Mouse (Mus musculus): ENCODE measurements around the gene Nprl3. TPM values are rescaled to one million over a fixed set of nuclear protein-coding genes. Genes with fewer than 3 reads are reported as not detected.
"Not testable (repeated sequence)": the region's sequence is repeated elsewhere in the genome, so short reads cannot be mapped to it uniquely, and the experiment has no call there.

The Nprl3 gene
- 47.9 and 48.2 TPM in 2 replicates for polyA plus RNA-seq (2016; fragmentation: Nextera tagmentation; extraction: Ambion mirVana)

- peak within 1 kb of the TSS; percentile 83 for H3K4me3 ChIP-seq
- no peaks in the 10 kb centered on the region for H3K27me3 ChIP-seq
- no peaks in the 10 kb centered on the region for H3K36me3 ChIP-seq
- peak within 1 kb of the TSS; percentile 96 for H3K27ac ChIP-seq
- peak; percentile 96 for ATAC-seq (ENCODE audit: insufficient number of reproducible peaks, insufficient read depth, low FRiP score, low TSS enrichment)
- H3K9ac ChIP-seq, result peak within 1 kb of the TSS; percentile 90
- H3K4me2 ChIP-seq (replicated peaks), result peak within 1 kb of the TSS; percentile 62
- H3K9me3 ChIP-seq, result no peaks in the 10 kb centered on the region
- peaks cover 10% of the 10 kb centered on the region for H3K4me1 ChIP-seq
- under 1% methylated on average over 54 of the region's 54 CpGs for WGBS
These were observed at the start of gene Nprl3 for GRCm38 (mm10) chr11:32267188-32267884. Gene Nprl3, minus strand, starts transcription at chr11:32267707.

GRCm38 (mm10) chr11:32316009-32316408 is 48.5 kb upstream of the Nprl3 start:
- H3K9me3 ChIP-seq, result no peaks in the 10 kb centered on the region
- no peak overlapping the region for H3K4me3 ChIP-seq
- H3K27ac ChIP-seq, result no peak overlapping the region
- no peaks in the 10 kb centered on the region for H3K4me1 ChIP-seq
- H3K36me3 ChIP-seq, result no peaks in the 10 kb centered on the region
- H3K27me3 ChIP-seq, result no peaks in the 10 kb centered on the region
- no peak for ATAC-seq (ENCODE audit: insufficient number of reproducible peaks, insufficient read depth, low FRiP score, low TSS enrichment)
- no peak overlapping the region for H3K4me2 ChIP-seq (replicated peaks)
- WGBS, result 81% methylated on average over 3 of the region's 3 CpGs
- H3K9ac ChIP-seq, result no peak overlapping the region

GRCm38 (mm10) chr11:32309928-32310327 is 42.4 kb upstream of the Nprl3 start:
- Histone ChIP-seq H3K9me3 (no peaks in the 10 kb centered on the region), H3K36me3 (no peaks in the 10 kb centered on the region), H3K4me3 (no peak overlapping the region), H3K4me2 (replicated peaks) (no peak overlapping the region), H3K4me1 (no peaks in the 10 kb centered on the region), H3K9ac (no peak overlapping the region), H3K27me3 (no peaks in the 10 kb centered on the region), H3K27ac (no peak overlapping the region)
- ATAC-seq (ENCODE audit: insufficient number of reproducible peaks, insufficient read depth, low FRiP score, low TSS enrichment), result no peak
- WGBS, result 64% methylated on average over 3 of the region's 3 CpGs

GRCm38 (mm10) chr11:32309446-32309845 is 41.9 kb upstream of the Nprl3 start:
- H3K27me3 ChIP-seq, result no peaks in the 10 kb centered on the region
- no peak overlapping the region for H3K27ac ChIP-seq
- ATAC-seq (ENCODE audit: insufficient number of reproducible peaks, insufficient read depth, low FRiP score, low TSS enrichment), result no peak
- 55% methylated on average over 4 of the region's 4 CpGs for WGBS
- H3K9ac ChIP-seq, result no peak overlapping the region
- no peak overlapping the region for H3K4me3 ChIP-seq
- H3K9me3 ChIP-seq, result no peaks in the 10 kb centered on the region
- H3K4me1 ChIP-seq, result no peaks in the 10 kb centered on the region
- no peak overlapping the region for H3K4me2 ChIP-seq (replicated peaks)
- H3K36me3 ChIP-seq, result no peaks in the 10 kb centered on the region

GRCm38 (mm10) chr11:32307006-32307405 is 39.5 kb upstream of the Nprl3 start:
- no peaks in the 10 kb centered on the region for H3K36me3 ChIP-seq
- no peak for ATAC-seq (ENCODE audit: insufficient number of reproducible peaks, insufficient read depth, low FRiP score, low TSS enrichment)
- no peaks in the 10 kb centered on the region for H3K27me3 ChIP-seq
- WGBS, result 77% methylated on average over 1 of the region's 1 CpGs
- H3K9ac ChIP-seq, result no peak overlapping the region
- H3K27ac ChIP-seq, result no peak overlapping the region
- no peaks in the 10 kb centered on the region for H3K4me1 ChIP-seq
- H3K4me3 ChIP-seq, result no peak overlapping the region
- H3K4me2 ChIP-seq (replicated peaks), result no peak overlapping the region
- H3K9me3 ChIP-seq, result no peaks in the 10 kb centered on the region

- no peak overlapping the region for H3K4me2 ChIP-seq (replicated peaks)
- WGBS, result 69% methylated on average over 1 of the region's 1 CpGs
- H3K27me3 ChIP-seq, result peaks cover 11% of the 10 kb centered on the region; the same call in 1 of the 2 replicates
- H3K4me3 ChIP-seq, result no peak overlapping the region
- H3K36me3 ChIP-seq, result no peaks in the 10 kb centered on the region
- H3K9ac ChIP-seq, result no peak overlapping the region
- no peaks in the 10 kb centered on the region for H3K4me1 ChIP-seq
- no peak for ATAC-seq (ENCODE audit: insufficient number of reproducible peaks, insufficient read depth, low FRiP score, low TSS enrichment)
- H3K9me3 ChIP-seq, result no peaks in the 10 kb centered on the region
- H3K27ac ChIP-seq, result no peak overlapping the region
These were observed 35.9 kb upstream of the Nprl3 start for GRCm38 (mm10) chr11:32303455-32303854.

- Histone ChIP-seq H3K27me3 (peaks cover 11% of the 10 kb centered on the region; the same call in 1 of the 2 replicates), H3K4me2 (replicated peaks) (no peak overlapping the region), H3K4me3 (no peak overlapping the region), H3K36me3 (no peaks in the 10 kb centered on the region), H3K9ac (no peak overlapping the region), H3K4me1 (no peaks in the 10 kb centered on the region), H3K9me3 (no peaks in the 10 kb centered on the region), H3K27ac (no peak overlapping the region)
- WGBS, result 26% methylated on average over 2 of the region's 2 CpGs
- ATAC-seq (ENCODE audit: insufficient number of reproducible peaks, insufficient read depth, low FRiP score, low TSS enrichment), result no peak
These were observed 35.4 kb upstream of the Nprl3 start for GRCm38 (mm10) chr11:32302824-32303419.

- no peaks in the 10 kb centered on the region for H3K36me3 ChIP-seq
- no peak overlapping the region for H3K4me3 ChIP-seq
- peaks cover 11% of the 10 kb centered on the region; the same call in 1 of the 2 replicates for H3K27me3 ChIP-seq
- H3K4me1 ChIP-seq, result no peaks in the 10 kb centered on the region
- H3K4me2 ChIP-seq (replicated peaks), result no peak overlapping the region
- WGBS, result 57% methylated on average over 1 of the region's 1 CpGs
- H3K9me3 ChIP-seq, result no peaks in the 10 kb centered on the region
- ATAC-seq (ENCODE audit: insufficient number of reproducible peaks, insufficient read depth, low FRiP score, low TSS enrichment), result no peak
- H3K9ac ChIP-seq, result no peak overlapping the region
- H3K27ac ChIP-seq, result no peak overlapping the region
These were observed 34.0 kb upstream of the Nprl3 start for GRCm38 (mm10) chr11:32301506-32301905.

GRCm38 (mm10) chr11:32300279-32301267 is 33.1 kb upstream of the Nprl3 start:
- Histone ChIP-seq H3K27me3 (peaks cover 11% of the 10 kb centered on the region; the same call in 1 of the 2 replicates), H3K9me3 (no peaks in the 10 kb centered on the region), H3K4me2 (replicated peaks) (peak overlapping the region; percentile 43), H3K9ac (no peak overlapping the region), H3K4me3 (no peak overlapping the region), H3K27ac (no peak overlapping the region), H3K4me1 (no peaks in the 10 kb centered on the region), H3K36me3 (no peaks in the 10 kb centered on the region)
- no peak for ATAC-seq (ENCODE audit: insufficient number of reproducible peaks, insufficient read depth, low FRiP score, low TSS enrichment)
- WGBS, result 56% methylated on average over 15 of the region's 17 CpGs

- H3K27ac ChIP-seq; ATAC-seq (ENCODE audit: insufficient number of reproducible peaks, insufficient read depth, low FRiP score, low TSS enrichment); H3K36me3 ChIP-seq; H3K9me3 ChIP-seq; H3K4me1 ChIP-seq; H3K9ac ChIP-seq; H3K4me3 ChIP-seq: not testable (repeated sequence)
- 5% methylated on average over 16 of the region's 16 CpGs for WGBS
- H3K4me2 ChIP-seq (replicated peaks), result peak within 1 kb of the TSS; percentile 43
- peaks cover 11% of the 10 kb centered on the region; the same call in 1 of the 2 replicates for H3K27me3 ChIP-seq
These were observed 32.4 kb upstream of the Nprl3 start, which contains the start of gene Hbq1a for GRCm38 (mm10) chr11:32299865-32300264. Gene Hbq1a, plus strand, starts transcription at chr11:32300069.

GRCm38 (mm10) chr11:32298532-32298918 is 31.0 kb upstream of the Nprl3 start:
- peaks cover 13% of the 10 kb centered on the region; the same call in 1 of the 2 replicates for H3K27me3 ChIP-seq
- no peaks in the 10 kb centered on the region for H3K36me3 ChIP-seq
- no peak overlapping the region for H3K27ac ChIP-seq
- H3K4me2 ChIP-seq (replicated peaks), result no peak overlapping the region
- no peak overlapping the region for H3K4me3 ChIP-seq
- WGBS, result 88% methylated on average over 2 of the region's 2 CpGs
- no peak overlapping the region for H3K9ac ChIP-seq
- no peaks in the 10 kb centered on the region for H3K4me1 ChIP-seq
- no peak for ATAC-seq (ENCODE audit: insufficient number of reproducible peaks, insufficient read depth, low FRiP score, low TSS enrichment)
- H3K9me3 ChIP-seq, result no peaks in the 10 kb centered on the region
